Mouse (Mus musculus) intestine, embryonic 14.5 days (tissue): ENCODE measurements at regions not wholly inside any gene's neighbourhood (a gene's known extent, or its start where the extent isn't known, plus 50 kb on each side); places are given as distances from the start of the nearest gene placed in this dataset.

Source experiments
- ATAC-seq: fragments of 200-750 bp; cut with Nextera tagmentation; replicated peaks from 2 replicates; pipeline ENCODE4 v1.8.0; 2017; ENCODE audit warnings: low read depth, moderate number of reproducible peaks, moderate TSS enrichment, moderate library complexity; ENCODE audit not compliant: low FRiP score, low TSS enrichment
- DNase-seq: peaks from one replicate; pipeline ENCODE4 v3.0.0-alpha.2; 2018; ENCODE audit warnings: low spot score
- H3K27ac ChIP-seq: fragments of 300-500 bp; sonication (generic); 2 replicates; pipeline ENCODE4 v1.5.1; 2014; ENCODE audit warnings: low read depth, mild to moderate bottlenecking, control low read depth
- H3K27me3 ChIP-seq: fragments of 300-500 bp; sonication (generic); replicated peaks from 2 replicates; pipeline ENCODE4 v1.6.1; 2014; ENCODE audit warnings: low read length, control low read depth; ENCODE audit not compliant: control insufficient read depth, insufficient read depth
- H3K36me3 ChIP-seq: fragments of 300-500 bp; sonication (generic); 2 replicates; pipeline ENCODE4 v1.6.1; 2014; ENCODE audit warnings: low read length, control low read depth; ENCODE audit not compliant: control insufficient read depth, insufficient read depth
- H3K4me1 ChIP-seq: fragments of 300-500 bp; sonication (generic); replicated peaks from 2 replicates; pipeline ENCODE4 v1.6.1; 2014; ENCODE audit warnings: low read length, control low read depth, mixed read lengths; ENCODE audit not compliant: control insufficient read depth, insufficient read depth
- H3K4me2 ChIP-seq: fragments of 300-500 bp; sonication (generic); 2 replicates; pipeline ENCODE4 v1.6.1; 2014; ENCODE audit warnings: low read length
- H3K4me3 ChIP-seq: fragments of 300-500 bp; sonication (generic); 2 replicates; pipeline ENCODE4 v1.5.1; 2014; ENCODE audit warnings: low read depth, low read length, control low read depth, mixed read lengths
- H3K9ac ChIP-seq: fragments of 300-500 bp; sonication (generic); 2 replicates; pipeline ENCODE4 v1.6.1; 2014; ENCODE audit warnings: mild to moderate bottlenecking, low read length
- H3K9me3 ChIP-seq: fragments of 300-500 bp; sonication (generic); 2 replicates; pipeline ENCODE4 v1.6.1; 2016; ENCODE audit warnings: low read length, control low read depth; ENCODE audit not compliant: control insufficient read depth
- WGBS: fragments of 180-500 bp; shearing (Covaris S2); extraction: QIAGEN DNeasy Blood & Tissue Kit; methylation state at CpG from one replicate; pipeline ENCODE4 v1.1.7; 2014; 5-methylcytosine and 5-hydroxymethylcytosine counted together

- H3K4me2 ChIP-seq: no peak overlapping the region
- WGBS: 88% methylated on average over 8 of the region's 8 CpGs
- no peaks in the 10 kb centered on the region for H3K4me1 ChIP-seq
- DNase-seq (no peak), ATAC-seq (no peak)
- H3K4me3 ChIP-seq: no peak overlapping the region
- H3K36me3 ChIP-seq: no peaks in the 10 kb centered on the region
- no peaks in the 10 kb centered on the region for H3K27me3 ChIP-seq
- H3K9me3 ChIP-seq: no peaks in the 10 kb centered on the region
- no peak overlapping the region for H3K27ac ChIP-seq
- H3K9ac ChIP-seq: no peak overlapping the region
Measured at GRCm38 (mm10) chr17:9797069-9797468, 127.6 kb upstream of the Pabpc6 start.

- Histone ChIP-seq H3K4me3 (no peak overlapping the region), H3K4me2 (no peak overlapping the region), H3K4me1 (no peaks in the 10 kb centered on the region), H3K9ac (no peak overlapping the region), H3K9me3 (no peaks in the 10 kb centered on the region), H3K36me3 (no peaks in the 10 kb centered on the region), H3K27me3 (no peaks in the 10 kb centered on the region), H3K27ac (no peak overlapping the region)
- 76% methylated on average over 13 of the region's 13 CpGs for WGBS
- ATAC-seq (no peak), DNase-seq (no peak)
Measured at GRCm38 (mm10) chr17:9796225-9796988, 126.9 kb upstream of the Pabpc6 start.

- 88% methylated on average over 5 of the region's 5 CpGs for WGBS
- Histone ChIP-seq H3K27me3 (no peaks in the 10 kb centered on the region), H3K36me3 (no peaks in the 10 kb centered on the region), H3K27ac (no peak overlapping the region), H3K4me2 (no peak overlapping the region), H3K9ac (no peak overlapping the region), H3K4me3 (no peak overlapping the region), H3K9me3 (no peaks in the 10 kb centered on the region), H3K4me1 (no peaks in the 10 kb centered on the region)
- ATAC-seq (no peak), DNase-seq (no peak)
Measured at GRCm38 (mm10) chr17:9778866-9779265, 109.3 kb upstream of the Pabpc6 start.

DNA sequence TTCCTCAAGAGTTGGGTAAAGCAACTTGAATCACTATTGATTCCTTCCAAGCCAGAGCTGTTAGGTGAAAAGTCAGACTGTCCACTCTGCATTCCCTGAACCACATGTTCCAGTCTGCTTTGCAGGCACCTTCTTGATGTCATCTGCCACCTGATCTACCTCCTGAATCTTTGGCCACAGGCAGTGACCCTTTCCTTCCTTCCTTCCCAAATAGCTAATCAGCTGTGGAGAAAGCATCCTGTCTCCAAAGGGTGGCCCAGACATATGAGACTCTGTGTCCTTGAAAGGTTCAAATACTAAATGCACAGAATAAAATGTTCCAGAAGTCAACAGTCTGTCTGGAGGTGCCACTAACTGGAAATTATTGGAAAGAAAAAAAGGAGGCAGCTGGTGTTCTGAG, 107.6 kb upstream of the Pabpc6 start:
- no peaks in the 10 kb centered on the region for H3K9me3 ChIP-seq
- H3K4me3 ChIP-seq: no peak overlapping the region
- no peak overlapping the region for H3K9ac ChIP-seq
- ATAC-seq: no peak
- H3K4me1 ChIP-seq: no peaks in the 10 kb centered on the region
- no peaks in the 10 kb centered on the region for H3K36me3 ChIP-seq
- no peak overlapping the region for H3K27ac ChIP-seq
- no peak for DNase-seq
- H3K4me2 ChIP-seq: no peak overlapping the region
- H3K27me3 ChIP-seq: no peaks in the 10 kb centered on the region

- Histone ChIP-seq H3K4me2 (no peak overlapping the region), H3K27me3 (no peaks in the 10 kb centered on the region), H3K36me3 (no peaks in the 10 kb centered on the region), H3K9me3 (no peaks in the 10 kb centered on the region), H3K9ac (no peak overlapping the region), H3K27ac (no peak overlapping the region), H3K4me3 (no peak overlapping the region), H3K4me1 (no peaks in the 10 kb centered on the region)
- no peak for DNase-seq
- 54% methylated on average over 7 of the region's 9 CpGs for WGBS
- ATAC-seq: no peak
Measured at GRCm38 (mm10) chr17:9776286-9777016, 106.9 kb upstream of the Pabpc6 start.

- Histone ChIP-seq H3K9ac (no peak overlapping the region), H3K27ac (peak overlapping the region; percentile 8; the same call in 1 of the 2 replicates), H3K4me3 (no peak overlapping the region), H3K27me3 (no peaks in the 10 kb centered on the region), H3K4me1 (no peaks in the 10 kb centered on the region), H3K9me3 (no peaks in the 10 kb centered on the region), H3K36me3 (no peaks in the 10 kb centered on the region), H3K4me2 (no peak overlapping the region)
- 69% methylated on average over 9 of the region's 9 CpGs for WGBS
- ATAC-seq (no peak), DNase-seq (no peak)
Measured at GRCm38 (mm10) chr17:9775668-9776151, 106.2 kb upstream of the Pabpc6 start.

DNA sequence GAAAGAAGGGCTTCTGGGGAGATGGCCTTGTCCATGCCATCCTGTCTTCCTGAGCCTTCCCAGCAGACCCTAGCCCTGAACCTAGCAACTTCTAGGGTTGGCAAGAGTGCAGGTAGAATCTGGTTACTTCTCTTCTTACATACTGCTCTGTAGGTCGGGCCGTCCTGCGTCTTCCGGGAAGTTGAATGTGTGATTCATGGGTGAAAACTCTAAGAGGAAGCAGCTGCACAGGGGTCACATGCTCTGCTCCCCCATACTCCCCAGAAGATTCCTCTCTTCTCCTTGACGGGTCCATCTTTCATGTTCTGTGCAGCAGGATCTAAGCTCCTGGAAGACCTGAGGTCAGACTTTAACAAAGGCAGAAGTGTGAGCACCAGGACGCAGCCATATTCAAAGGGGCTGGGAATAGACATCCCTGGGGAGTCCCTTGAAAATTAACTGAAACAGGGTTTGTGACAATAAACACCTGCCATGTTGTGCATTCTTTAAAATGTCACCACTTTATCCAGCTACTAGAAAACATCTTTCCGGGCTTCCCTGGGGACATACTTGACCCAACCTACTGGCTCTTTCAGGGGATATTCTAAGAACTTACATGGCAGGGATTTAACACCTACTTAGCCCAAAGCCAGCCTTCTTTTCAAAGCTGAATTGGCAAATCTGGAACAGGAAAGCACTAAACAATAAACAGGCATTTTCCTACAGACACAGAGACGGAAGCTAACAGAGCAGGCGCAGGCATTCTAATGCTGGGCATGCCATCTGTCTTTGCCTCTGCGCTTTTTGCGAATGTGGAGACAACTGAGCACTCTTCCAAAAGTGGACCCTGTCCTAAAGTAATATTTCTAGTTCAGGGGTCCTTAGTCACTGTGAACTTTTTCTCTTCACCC, 105.5 kb upstream of the Pabpc6 start:
- DNase-seq (no peak), ATAC-seq (no peak)
- H3K4me3 ChIP-seq: no peak overlapping the region
- no peaks in the 10 kb centered on the region for H3K9me3 ChIP-seq
- no peaks in the 10 kb centered on the region for H3K36me3 ChIP-seq
- 61% methylated on average over 11 of the region's 11 CpGs for WGBS
- H3K4me1 ChIP-seq: no peaks in the 10 kb centered on the region
- H3K27ac ChIP-seq: peak overlapping the region; percentile 18; the same call in 1 of the 2 replicates
- no peak overlapping the region for H3K9ac ChIP-seq
- no peak overlapping the region for H3K4me2 ChIP-seq
- no peaks in the 10 kb centered on the region for H3K27me3 ChIP-seq

- H3K27ac ChIP-seq: no peak overlapping the region
- no peaks in the 10 kb centered on the region for H3K36me3 ChIP-seq
- no peak for DNase-seq
- no peak overlapping the region for H3K9ac ChIP-seq
- no peaks in the 10 kb centered on the region for H3K4me1 ChIP-seq
- ATAC-seq: no peak
- no peaks in the 10 kb centered on the region for H3K9me3 ChIP-seq
- no peak overlapping the region for H3K4me3 ChIP-seq
- no peaks in the 10 kb centered on the region for H3K27me3 ChIP-seq
- H3K4me2 ChIP-seq: no peak overlapping the region
- WGBS: 81% methylated on average over 2 of the region's 2 CpGs
Measured at GRCm38 (mm10) chr17:9773744-9774143, 104.2 kb upstream of the Pabpc6 start.
